Mouse (Mus musculus): Measurements from ENCODE around the gene Nceh1. TPM values are rescaled to one million over a fixed set of nuclear protein-coding genes. Genes with fewer than 3 reads are reported as not detected.
"Not testable (repeated sequence)": the region's sequence is repeated elsewhere in the genome, so short reads cannot be mapped to it uniquely, and the experiment has no call there.

The Nceh1 gene
- polyA plus RNA-seq, 1 experiment from 2014 or later: 251 TPM

- no peak overlapping the region for H3K4me3 ChIP-seq (ENCODE audit: inconsistent target)
- WGBS (ENCODE audit: missing documents): 93% methylated on average over 4 of the region's 4 CpGs
- H3K27ac ChIP-seq: no peak overlapping the region
- H3K36me3 ChIP-seq (ENCODE audit: inconsistent target): no peaks in the 10 kb centered on the region
- no peaks in the 10 kb centered on the region for H3K79me2 ChIP-seq (ENCODE audit: inconsistent target)
These were observed 85.1 kb downstream of the Nceh1 start for GRCm38 (mm10) chr3:27267887-27268286.

GRCm38 (mm10) chr3:27269151-27269550, 86.4 kb downstream of the Nceh1 start:
- WGBS (ENCODE audit: missing documents): 69% methylated on average over 2 of the region's 4 CpGs
- Histone ChIP-seq H3K79me2 (ENCODE audit: inconsistent target) (no peaks in the 10 kb centered on the region), H3K27ac (no peak overlapping the region), H3K36me3 (ENCODE audit: inconsistent target) (no peaks in the 10 kb centered on the region), H3K4me3 (ENCODE audit: inconsistent target) (no peak overlapping the region)

- no peaks in the 10 kb centered on the region for H3K36me3 ChIP-seq (ENCODE audit: inconsistent target)
- H3K27ac ChIP-seq: no peak overlapping the region
- WGBS (ENCODE audit: missing documents): 12% methylated on average over 11 of the region's 11 CpGs
- no peak overlapping the region for H3K4me3 ChIP-seq (ENCODE audit: inconsistent target)
- no peaks in the 10 kb centered on the region for H3K79me2 ChIP-seq (ENCODE audit: inconsistent target)
These were observed 87.6 kb downstream of the Nceh1 start for GRCm38 (mm10) chr3:27270160-27270962.

- H3K4me3 ChIP-seq (ENCODE audit: inconsistent target): no peak overlapping the region
- no peaks in the 10 kb centered on the region for H3K36me3 ChIP-seq (ENCODE audit: inconsistent target)
- H3K79me2 ChIP-seq (ENCODE audit: inconsistent target): no peaks in the 10 kb centered on the region
- WGBS (ENCODE audit: missing documents): 60% methylated on average over 7 of the region's 7 CpGs
- no peak overlapping the region for H3K27ac ChIP-seq
These were observed 90.4 kb downstream of the Nceh1 start for GRCm38 (mm10) chr3:27272926-27273745.

GRCm38 (mm10) chr3:27279286-27279925, 96.6 kb downstream of the Nceh1 start:
- H3K79me2 ChIP-seq (ENCODE audit: inconsistent target); H3K4me3 ChIP-seq (ENCODE audit: inconsistent target); H3K27ac ChIP-seq; H3K36me3 ChIP-seq (ENCODE audit: inconsistent target): not testable (repeated sequence)
- WGBS (ENCODE audit: missing documents): 95% methylated on average over 7 of the region's 14 CpGs

- Histone ChIP-seq H3K36me3 (ENCODE audit: inconsistent target) (no peaks in the 10 kb centered on the region), H3K4me3 (ENCODE audit: inconsistent target) (no peak overlapping the region), H3K27ac (no peak overlapping the region), H3K79me2 (ENCODE audit: inconsistent target) (no peaks in the 10 kb centered on the region)
- 20% methylated on average over 11 of the region's 11 CpGs for WGBS (ENCODE audit: missing documents)
These were observed 97.5 kb downstream of the Nceh1 start for GRCm38 (mm10) chr3:27280280-27280749.

- Histone ChIP-seq H3K4me3 (ENCODE audit: inconsistent target) (no peak overlapping the region), H3K36me3 (ENCODE audit: inconsistent target) (no peaks in the 10 kb centered on the region), H3K79me2 (ENCODE audit: inconsistent target) (no peaks in the 10 kb centered on the region), H3K27ac (no peak overlapping the region)
- 50% methylated on average over 27 of the region's 27 CpGs for WGBS (ENCODE audit: missing documents)
These were observed 100.4 kb downstream of the Nceh1 start for GRCm38 (mm10) chr3:27283071-27283713.

GRCm38 (mm10) chr3:27283796-27284195, 101.0 kb downstream of the Nceh1 start:
- H3K27ac ChIP-seq: no peak overlapping the region
- H3K36me3 ChIP-seq (ENCODE audit: inconsistent target): no peaks in the 10 kb centered on the region
- no peaks in the 10 kb centered on the region for H3K79me2 ChIP-seq (ENCODE audit: inconsistent target)
- H3K4me3 ChIP-seq (ENCODE audit: inconsistent target): no peak overlapping the region
- 100% methylated on average over 5 of the region's 7 CpGs for WGBS (ENCODE audit: missing documents)

- 98% methylated on average over 5 of the region's 5 CpGs for WGBS (ENCODE audit: missing documents)
- no peaks in the 10 kb centered on the region for H3K36me3 ChIP-seq (ENCODE audit: inconsistent target)
- H3K79me2 ChIP-seq (ENCODE audit: inconsistent target): no peaks in the 10 kb centered on the region
- H3K4me3 ChIP-seq (ENCODE audit: inconsistent target): no peak overlapping the region
- H3K27ac ChIP-seq: no peak overlapping the region
These were observed 101.5 kb downstream of the Nceh1 start for GRCm38 (mm10) chr3:27284227-27284626.

- Histone ChIP-seq H3K27ac (no peak overlapping the region), H3K36me3 (ENCODE audit: inconsistent target) (no peaks in the 10 kb centered on the region), H3K79me2 (ENCODE audit: inconsistent target) (no peaks in the 10 kb centered on the region), H3K4me3 (ENCODE audit: inconsistent target) (no peak overlapping the region)
- 29% methylated on average over 9 of the region's 9 CpGs for WGBS (ENCODE audit: missing documents)
These were observed 102.3 kb downstream of the Nceh1 start for GRCm38 (mm10) chr3:27285072-27285471.

- Histone ChIP-seq H3K4me3 (ENCODE audit: inconsistent target) (no peak overlapping the region), H3K36me3 (ENCODE audit: inconsistent target) (no peaks in the 10 kb centered on the region), H3K27ac (no peak overlapping the region), H3K79me2 (ENCODE audit: inconsistent target) (no peaks in the 10 kb centered on the region)
- WGBS (ENCODE audit: missing documents): 72% methylated on average over 2 of the region's 2 CpGs
These were observed 105.5 kb downstream of the Nceh1 start for GRCm38 (mm10) chr3:27288301-27288700.

GRCm38 (mm10) chr3:27288909-27289308, 106.1 kb downstream of the Nceh1 start:
- 48% methylated on average over 8 of the region's 8 CpGs for WGBS (ENCODE audit: missing documents)
- Histone ChIP-seq H3K36me3 (ENCODE audit: inconsistent target) (no peaks in the 10 kb centered on the region), H3K4me3 (ENCODE audit: inconsistent target) (no peak overlapping the region), H3K27ac (no peak overlapping the region), H3K79me2 (ENCODE audit: inconsistent target) (no peaks in the 10 kb centered on the region)

GRCm38 (mm10) chr3:27290285-27290684, 107.5 kb downstream of the Nceh1 start:
- WGBS (ENCODE audit: missing documents): 92% methylated on average over 5 of the region's 5 CpGs
- no peak overlapping the region for H3K4me3 ChIP-seq (ENCODE audit: inconsistent target)
- no peaks in the 10 kb centered on the region for H3K79me2 ChIP-seq (ENCODE audit: inconsistent target)
- no peak overlapping the region for H3K27ac ChIP-seq
- H3K36me3 ChIP-seq (ENCODE audit: inconsistent target): no peaks in the 10 kb centered on the region

- not testable (repeated sequence) for H3K4me3 ChIP-seq (ENCODE audit: inconsistent target)
- 31% methylated on average over 5 of the region's 5 CpGs for WGBS (ENCODE audit: missing documents)
These were observed 108.2 kb downstream of the Nceh1 start for GRCm38 (mm10) chr3:27290945-27291344.

More at GRCm38 (mm10) chr3:27290945-27291344, 108.2 kb downstream of the Nceh1 start:
- not testable (repeated sequence) for H3K79me2 ChIP-seq (ENCODE audit: inconsistent target); H3K27ac ChIP-seq; H3K36me3 ChIP-seq (ENCODE audit: inconsistent target)
